ENCODE assay signal across 25 mouse cellular contexts in genomic region chr6:115760137-115760536, GRCm38 (mm10). TPM values are rescaled to one million over a fixed set of nuclear protein-coding genes. Genes with fewer than 3 reads are reported as not detected.
DNase-seq lines count a peak whose midpoint lies in the region; ATAC-seq and TF ChIP-seq lines count a peak whose summit lies in the region.
"Had no signal": no experiment of that assay in that cellular context is flagged by ENCODE, and none has a peak within 500 bp of the region (broad histone marks: within the 10 kb centered on the region; RNA-seq: fewer than 3 reads in every experiment).

No protein-coding gene starts in this region.

- H3K36me3 ChIP-seq in embryonic facial prominence, embryonic 15.5 days, result no peaks in the 10 kb centered on the region
- H3K36me3 ChIP-seq in embryonic facial prominence, embryonic 10.5 days (replicated peaks), result no peaks in the 10 kb centered on the region
- no peaks in the 10 kb centered on the region for H3K36me3 ChIP-seq in limb, embryonic 15.5 days
- no peaks in the 10 kb centered on the region for H3K36me3 ChIP-seq in liver, postnatal 0 days (replicated peaks; ENCODE audit: insufficient read depth, low read length)
- H3K36me3 ChIP-seq in stomach, embryonic 16.5 days (ENCODE audit: control insufficient read depth, insufficient read depth, low read length), result no peaks in the 10 kb centered on the region
- H3K36me3 ChIP-seq: embryonic facial prominence, embryonic 13.5 days; heart, embryonic 12.5 days; hindbrain, embryonic 12.5 days; midbrain, embryonic 13.5 days had no signal

- H3K4me3 ChIP-seq in embryonic facial prominence, embryonic 15.5 days (replicated peaks), result no peak overlapping the region
- H3K4me3 ChIP-seq in embryonic facial prominence, embryonic 10.5 days, result no peak overlapping the region
- no peak overlapping the region for H3K4me3 ChIP-seq in limb, embryonic 15.5 days
- no peak overlapping the region for H3K4me3 ChIP-seq in liver, postnatal 0 days (ENCODE audit: low read depth, low read length)
- no peak overlapping the region for H3K4me3 ChIP-seq in stomach, embryonic 16.5 days (replicated peaks; ENCODE audit: low read length)
- H3K4me3 ChIP-seq: embryonic facial prominence, embryonic 13.5 days; heart, embryonic 12.5 days; hindbrain, embryonic 12.5 days; layer of hippocampus, adult 2 months; midbrain, embryonic 13.5 days had no signal

- no peak for ATAC-seq in embryonic facial prominence, embryonic 15.5 days (ENCODE audit: insufficient number of reproducible peaks, low FRiP score, low TSS enrichment, low read depth)
- ATAC-seq in limb, embryonic 15.5 days (ENCODE audit: insufficient number of reproducible peaks, low FRiP score, low TSS enrichment, low read depth), result no peak
- ATAC-seq in liver, postnatal 0 days, result no peak
- no peak for ATAC-seq in stomach, embryonic 16.5 days (ENCODE audit: insufficient read depth, low FRiP score)
- ATAC-seq: activated CD4-positive, CD25-positive, alpha-beta regulatory T cell, adult 4 months; forebrain, embryonic 14.5 days; intestine, postnatal 0 days; midbrain, embryonic 13.5 days had no signal

- H3K27me3 ChIP-seq in embryonic facial prominence, embryonic 15.5 days, result no peaks in the 10 kb centered on the region
- H3K27me3 ChIP-seq in embryonic facial prominence, embryonic 10.5 days (replicated peaks; ENCODE audit: low read depth, poor library complexity, severe bottlenecking), result no peaks in the 10 kb centered on the region
- no peaks in the 10 kb centered on the region for H3K27me3 ChIP-seq in limb, embryonic 15.5 days
- no peaks in the 10 kb centered on the region for H3K27me3 ChIP-seq in liver, postnatal 0 days (ENCODE audit: insufficient read depth, low read length)
- H3K27me3 ChIP-seq in stomach, embryonic 16.5 days (ENCODE audit: control insufficient read depth, insufficient read depth, low read length), result no peaks in the 10 kb centered on the region
- H3K27me3 ChIP-seq: embryonic facial prominence, embryonic 13.5 days; heart, embryonic 12.5 days; hindbrain, embryonic 12.5 days; midbrain, embryonic 13.5 days had no signal

- WGBS in embryonic facial prominence, embryonic 15.5 days, result 89% methylated on average over 4 of the region's 4 CpGs
- WGBS in embryonic facial prominence, embryonic 10.5 days, result 91% methylated on average over 4 of the region's 4 CpGs
- 91% methylated on average over 4 of the region's 4 CpGs for WGBS in limb, embryonic 15.5 days
- 94% methylated on average over 4 of the region's 4 CpGs for WGBS in liver, postnatal 0 days (ENCODE audit: insufficient replicate concordance)
- 94% methylated on average over 4 of the region's 4 CpGs for WGBS in stomach, embryonic 16.5 days

- TF ChIP-seq CTCF in liver, postnatal 0 days (IDR thresholded peaks at IDR 0.05; ENCODE audit: low read depth), result no peak

- H3K4me1 ChIP-seq in embryonic facial prominence, embryonic 15.5 days, result peaks cover 28% of the 10 kb centered on the region
- H3K4me1 ChIP-seq in embryonic facial prominence, embryonic 10.5 days, result peaks cover 56% of the 10 kb centered on the region
- peaks cover 33% of the 10 kb centered on the region for H3K4me1 ChIP-seq in limb, embryonic 15.5 days
- H3K4me1 ChIP-seq in liver, postnatal 0 days (ENCODE audit: insufficient read depth), result peaks cover 46% of the 10 kb centered on the region
- H3K4me1 ChIP-seq in stomach, embryonic 16.5 days (ENCODE audit: control insufficient read depth, insufficient read depth, low read length), result peaks cover 19% of the 10 kb centered on the region

- H3K27ac ChIP-seq in embryonic facial prominence, embryonic 15.5 days (replicated peaks), result 0 out of 2 replicates have a peak overlapping the region, but pooled peaks have one; percentile 80
- H3K27ac ChIP-seq in embryonic facial prominence, embryonic 10.5 days (replicated peaks), result no peak overlapping the region
- H3K27ac ChIP-seq in limb, embryonic 15.5 days, result peak overlapping the region; percentile 22; the same call in 1 of the 2 replicates
- peak overlapping the region; percentile 79 for H3K27ac ChIP-seq in liver, postnatal 0 days (ENCODE audit: low read depth)
- peak overlapping the region; percentile 87 for H3K27ac ChIP-seq in stomach, embryonic 16.5 days (ENCODE audit: low read length)
- H3K27ac ChIP-seq: embryonic facial prominence, embryonic 13.5 days; hindbrain, embryonic 12.5 days; layer of hippocampus, adult 2 months; midbrain, embryonic 13.5 days had no signal

- TF ChIP-seq EP300 in liver, postnatal 0 days (IDR thresholded peaks at IDR 0.05; ENCODE audit: low read depth), result no peak

- H3K4me2 ChIP-seq in embryonic facial prominence, embryonic 15.5 days (replicated peaks), result no peak overlapping the region
- H3K4me2 ChIP-seq in limb, embryonic 15.5 days, result no peak overlapping the region
- H3K4me2 ChIP-seq in liver, postnatal 0 days (ENCODE audit: low read depth, low read length), result no peak overlapping the region
- H3K4me2 ChIP-seq in stomach, embryonic 16.5 days (ENCODE audit: low read depth, low read length), result no peak overlapping the region
- H3K4me2 ChIP-seq: embryonic facial prominence, embryonic 13.5 days; heart, embryonic 12.5 days; hindbrain, embryonic 12.5 days; midbrain, embryonic 13.5 days had no signal

- no peak overlapping the region for H3K9ac ChIP-seq in embryonic facial prominence, embryonic 15.5 days
- no peak overlapping the region for H3K9ac ChIP-seq in limb, embryonic 15.5 days
- no peak overlapping the region for H3K9ac ChIP-seq in liver, postnatal 0 days (replicated peaks)
- H3K9ac ChIP-seq in stomach, embryonic 16.5 days (ENCODE audit: low read length), result no peak overlapping the region
- H3K9ac ChIP-seq: embryonic facial prominence, embryonic 13.5 days; heart, embryonic 12.5 days; hindbrain, embryonic 12.5 days; midbrain, embryonic 13.5 days had no signal

- H3K9me3 ChIP-seq in embryonic facial prominence, embryonic 15.5 days (replicated peaks), result no peaks in the 10 kb centered on the region
- H3K9me3 ChIP-seq in embryonic facial prominence, embryonic 10.5 days, result 0 out of 2 replicates have a peak, but pooled peaks cover 2% of the 10 kb centered on the region
- H3K9me3 ChIP-seq in limb, embryonic 15.5 days, result no peaks in the 10 kb centered on the region
- H3K9me3 ChIP-seq in liver, postnatal 0 days (ENCODE audit: low read length), result no peaks in the 10 kb centered on the region
- no peaks in the 10 kb centered on the region for H3K9me3 ChIP-seq in stomach, embryonic 16.5 days (replicated peaks; ENCODE audit: control insufficient read depth, low read length)
- H3K9me3 ChIP-seq: embryonic facial prominence, embryonic 13.5 days; heart, embryonic 12.5 days; hindbrain, embryonic 12.5 days; midbrain, embryonic 13.5 days had no signal

- no peak for DNase-seq in embryonic facial prominence, embryonic 10.5 days (ENCODE audit: low spot score)
- no peak for DNase-seq in liver, postnatal 0 days
- DNase-seq in layer of hippocampus, postnatal 14 days (ENCODE audit: low spot score in 2 of 2), result no peak
- no peak for DNase-seq in spleen, adult 12 weeks (ENCODE audit: low spot score)
- DNase-seq in T-cell, adult 2 months (ENCODE audit: low spot score), result no peak
- DNase-seq: adrenal gland, adult 8-10 months; cerebellum, adult 2 months; cerebellum, postnatal 25 days; gastrocnemius, postnatal 14 days; heart, adult 11 months; heart, postnatal 14 days; right cerebral cortex, postnatal 25 days; thymus, adult 2 months had no signal

RNA-seq across cellular contexts. Expression of gene Tmem40, which starts 2.1 kb away (rescaled TPM):
- 23.9 and 28.9 TPM in 2 replicates for polyA plus RNA-seq in embryonic facial prominence, embryonic 15.5 days (2015; fragmentation: Nextera tagmentation; extraction: Ambion mirVana)
- 1.1 and 1.6 TPM in 2 replicates for polyA plus RNA-seq in embryonic facial prominence, embryonic 10.5 days (2016; fragmentation: Nextera tagmentation; extraction: Ambion mirVana)
- 42.0 and 45.4 TPM in 2 replicates for polyA plus RNA-seq in limb, embryonic 15.5 days (2015; fragmentation: Nextera tagmentation; extraction: Ambion mirVana)
- 18.9 and 21.2 TPM in 2 replicates for polyA plus RNA-seq in liver, postnatal 0 days (2015; fragmentation: Nextera tagmentation; extraction: Ambion mirVana)
- polyA plus RNA-seq in stomach, embryonic 16.5 days (2015; fragmentation: Nextera tagmentation; extraction: Ambion mirVana), result 34.2 and 42.3 TPM in 2 replicates
- total RNA-seq in layer of hippocampus, postnatal 14 days (2021), result 1 to 10 TPM in 1 of 2 experiments, under 1 TPM in 1; 0.88 to 1.2 TPM
- total RNA-seq: adrenal gland, adult 8-10 months; monocyte, adult 5-6 weeks had no signal
- polyA plus RNA-seq: activated CD4-positive, CD25-positive, alpha-beta regulatory T cell, adult 4 months had no signal

RNA-seq across cellular contexts. Expression of gene Cand2, which starts 14.2 kb away (rescaled TPM):
- 33.6 and 33.7 TPM in 2 replicates for polyA plus RNA-seq in embryonic facial prominence, embryonic 15.5 days (2015; fragmentation: Nextera tagmentation; extraction: Ambion mirVana)
- 68.9 and 71.8 TPM in 2 replicates for polyA plus RNA-seq in embryonic facial prominence, embryonic 10.5 days (2016; fragmentation: Nextera tagmentation; extraction: Ambion mirVana)
- polyA plus RNA-seq in limb, embryonic 15.5 days (2015; fragmentation: Nextera tagmentation; extraction: Ambion mirVana), result 33.8 and 36.2 TPM in 2 replicates
- polyA plus RNA-seq in liver, postnatal 0 days (2015; fragmentation: Nextera tagmentation; extraction: Ambion mirVana), result 0.59 and 0.61 TPM in 2 replicates
- polyA plus RNA-seq in stomach, embryonic 16.5 days (2015; fragmentation: Nextera tagmentation; extraction: Ambion mirVana), result 19.6 and 22.6 TPM in 2 replicates
- 1 to 10 TPM; 4.5 to 5.1 TPM for total RNA-seq in layer of hippocampus, postnatal 14 days (2021)

RNA-seq across cellular contexts. Expression of gene Rpl32, which starts 48.4 kb away (rescaled TPM):
- polyA plus RNA-seq in embryonic facial prominence, embryonic 15.5 days (2015; fragmentation: Nextera tagmentation; extraction: Ambion mirVana), result 2,086 and 2,192 TPM in 2 replicates
- 1,826 and 1,867 TPM in 2 replicates for polyA plus RNA-seq in embryonic facial prominence, embryonic 10.5 days (2016; fragmentation: Nextera tagmentation; extraction: Ambion mirVana)
- polyA plus RNA-seq in limb, embryonic 15.5 days (2015; fragmentation: Nextera tagmentation; extraction: Ambion mirVana), result 1,698 and 2,211 TPM in 2 replicates
- 1,354 and 1,414 TPM in 2 replicates for polyA plus RNA-seq in liver, postnatal 0 days (2015; fragmentation: Nextera tagmentation; extraction: Ambion mirVana)
- polyA plus RNA-seq in stomach, embryonic 16.5 days (2015; fragmentation: Nextera tagmentation; extraction: Ambion mirVana), result 1,851 and 2,115 TPM in 2 replicates
- 100 to 1,000 TPM; 500 to 526 TPM for total RNA-seq in layer of hippocampus, postnatal 14 days (2021)

Comparison
In these comparisons a context has a peak if more than half of its experiments do, and no peak if none do; other contexts are left out.
1. RNA of gene Cand2, which starts 14.2 kb away (polyA plus RNA-seq): 68.9 to 71.8 TPM in embryonic facial prominence, embryonic 10.5 days, 33.8 to 36.2 TPM in limb, embryonic 15.5 days, 33.6 to 33.7 TPM in embryonic facial prominence, embryonic 15.5 days and 19.6 to 22.6 TPM in stomach, embryonic 16.5 days; 0.59 to 0.61 TPM in liver, postnatal 0 days; every median in the first group is over 10 times any median in the second.